In the genomic region with DNA sequence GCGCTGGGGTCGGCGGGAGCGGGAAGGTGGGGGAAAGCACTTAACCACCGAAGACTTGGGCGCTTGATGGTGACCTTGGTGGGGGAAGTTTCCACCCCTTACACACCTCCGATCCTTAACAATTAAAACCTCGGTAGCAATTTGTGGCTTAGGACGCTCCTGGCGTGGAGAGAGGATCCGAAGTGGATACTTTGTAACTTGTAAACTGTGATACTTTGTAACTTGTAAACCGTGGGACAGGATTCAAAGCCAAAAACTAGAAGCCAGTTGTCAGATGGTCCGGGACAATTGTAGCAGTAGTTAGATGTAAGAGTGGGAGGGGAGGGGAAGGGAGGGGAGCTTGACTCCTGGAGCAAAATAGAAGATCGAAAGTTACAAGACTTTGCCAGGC, we compare ENCODE assay signal across 8 mouse cellular contexts. TPM values are rescaled to one million over a fixed set of nuclear protein-coding genes. Genes with fewer than 3 reads are reported as not detected.
DNase-seq lines count a peak whose midpoint lies in the region; ATAC-seq and TF ChIP-seq lines count a peak whose summit lies in the region.

No protein-coding gene starts in this region.

- DNase-seq in CD4-positive, CD25-positive, alpha-beta regulatory T cell, adult 2 months (ENCODE audit: low read depth, low spot score) = peak; percentile 36
- DNase-seq in spleen, adult 2 months (ENCODE audit: low read depth in 1 of 2, low spot score in 2 of 2) = no peak
- DNase-seq in spleen, postnatal 10 days (ENCODE audit: low spot score in 2 of 2) = no peak
- DNase-seq in limb, embryonic 10.5 days (ENCODE audit: low spot score) = no peak
- no peak for DNase-seq in ovary, adult 18-20 months (ENCODE audit: low spot score)
- DNase-seq in urinary bladder, adult 2 months (ENCODE audit: low spot score) = no peak

- no peak for TF ChIP-seq POLR2A in spleen, adult 2 months (IDR thresholded peaks at IDR 0.05; ENCODE audit: low read depth, low read length)

- peak overlapping the region; percentile 98 for H3K27ac ChIP-seq in spleen, adult 2 months (ENCODE audit: insufficient read depth, low read length)
- H3K27ac ChIP-seq in limb, embryonic 10.5 days = peak overlapping the region; percentile 94; the same call in 1 of the 2 replicates
- peak overlapping the region; percentile 95; the same call in 1 of the 2 replicates for H3K27ac ChIP-seq in stomach, embryonic 14.5 days (ENCODE audit: low read length)

- TF ChIP-seq CTCF in spleen, adult 2 months (IDR thresholded peaks at IDR 0.05; ENCODE audit: extremely low read depth, insufficient read depth, insufficient read length, insufficient replicate concordance) = no peak

- peak overlapping the region; percentile 100 for H3K4me3 ChIP-seq in spleen, adult 2 months (ENCODE audit: extremely low read depth, insufficient read depth, insufficient read length)
- H3K4me3 ChIP-seq in limb, embryonic 10.5 days = peak overlapping the region; percentile 91
- H3K4me3 ChIP-seq in stomach, embryonic 14.5 days (ENCODE audit: low read depth, low read length) = peak overlapping the region; percentile 68

- H3K4me1 ChIP-seq in spleen, adult 2 months (ENCODE audit: control insufficient read depth, insufficient read depth, insufficient read length) = peaks cover 10% of the 10 kb centered on the region
- H3K4me1 ChIP-seq in limb, embryonic 10.5 days = peaks cover 14% of the 10 kb centered on the region
- H3K4me1 ChIP-seq in stomach, embryonic 14.5 days (ENCODE audit: control insufficient read depth, insufficient read depth, low read length) = peaks cover 9% of the 10 kb centered on the region

- peaks cover 24% of the 10 kb centered on the region for H3K36me3 ChIP-seq in spleen, adult 2 months (ENCODE audit: control insufficient read depth, insufficient read depth, low read length)
- peaks cover 39% of the 10 kb centered on the region for H3K36me3 ChIP-seq in limb, embryonic 10.5 days
- peaks cover 25% of the 10 kb centered on the region for H3K36me3 ChIP-seq in stomach, embryonic 14.5 days (ENCODE audit: control insufficient read depth, insufficient read depth, low read length)

- no peak for ATAC-seq in CD4-positive, CD25-positive, alpha-beta regulatory T cell, adult 4 months
- no peak for ATAC-seq in stomach, embryonic 14.5 days (ENCODE audit: insufficient number of reproducible peaks, insufficient read depth, low FRiP score, low read depth)

- H3K9ac ChIP-seq in stomach, embryonic 14.5 days (replicated peaks; ENCODE audit: low read depth, low read length) = peak overlapping the region; percentile 81

- peak overlapping the region; percentile 65 for H3K4me2 ChIP-seq in stomach, embryonic 14.5 days (replicated peaks; ENCODE audit: low read depth, low read length)

- WGBS in spleen, adult 2 months = under 1% methylated on average over 14 of the region's 14 CpGs
- WGBS in limb, embryonic 10.5 days = 9% methylated on average over 14 of the region's 14 CpGs
- WGBS in stomach, embryonic 14.5 days = 4% methylated on average over 14 of the region's 14 CpGs

- no peaks in the 10 kb centered on the region for H3K27me3 ChIP-seq in spleen, adult 2 months (ENCODE audit: control insufficient read depth, insufficient read depth, low read length)
- no peaks in the 10 kb centered on the region for H3K27me3 ChIP-seq in limb, embryonic 10.5 days (ENCODE audit: low read depth, poor library complexity, severe bottlenecking)
- no peaks in the 10 kb centered on the region for H3K27me3 ChIP-seq in stomach, embryonic 14.5 days (ENCODE audit: control insufficient read depth, insufficient read depth, low read length)

- no peaks in the 10 kb centered on the region for H3K9me3 ChIP-seq in limb, embryonic 10.5 days (replicated peaks)
- H3K9me3 ChIP-seq in stomach, embryonic 14.5 days (ENCODE audit: control insufficient read depth, low read depth, low read length) = no peaks in the 10 kb centered on the region

RNA-seq across cellular contexts. Expression of gene Usp4, which starts 0.6 kb away (rescaled TPM):
- polyA plus RNA-seq in CD4-positive, CD25-positive, alpha-beta regulatory T cell, adult 4 months (2017; shearing (Covaris generic)) = 100 to 1,000 TPM; 102 to 155 TPM
- 63.2 and 68.6 TPM in 2 replicates for polyA plus RNA-seq in spleen, adult 2 months (2012; rRNA removed)
- polyA plus RNA-seq in limb, embryonic 10.5 days (2016; fragmentation: Nextera tagmentation; extraction: Ambion mirVana) = 132 and 140 TPM in 2 replicates
- polyA plus RNA-seq in stomach, embryonic 14.5 days (2014; fragmentation: Nextera tagmentation; extraction: Ambion mirVana) = 102 and 103 TPM in 2 replicates
- 64.1 and 77.6 TPM in 2 replicates for polyA plus RNA-seq in urinary bladder, adult 2 months (2012; rRNA removed)

RNA-seq across cellular contexts. Expression of gene Gpx1, which starts 9.6 kb away (rescaled TPM):
- polyA plus RNA-seq in CD4-positive, CD25-positive, alpha-beta regulatory T cell, adult 4 months (2017; shearing (Covaris generic)) = 100 to 1,000 TPM; 464 to 565 TPM
- 2,084 and 2,100 TPM in 2 replicates for polyA plus RNA-seq in spleen, adult 2 months (2012; rRNA removed)
- 824 and 909 TPM in 2 replicates for polyA plus RNA-seq in limb, embryonic 10.5 days (2016; fragmentation: Nextera tagmentation; extraction: Ambion mirVana)
- 676 and 679 TPM in 2 replicates for polyA plus RNA-seq in stomach, embryonic 14.5 days (2014; fragmentation: Nextera tagmentation; extraction: Ambion mirVana)
- polyA plus RNA-seq in urinary bladder, adult 2 months (2012; rRNA removed) = 703 and 735 TPM in 2 replicates

RNA-seq across cellular contexts. Expression of gene Tcta, which starts 42.3 kb away (rescaled TPM):
- polyA plus RNA-seq in CD4-positive, CD25-positive, alpha-beta regulatory T cell, adult 4 months (2017; shearing (Covaris generic)) = 10 to 100 TPM; 14.8 to 22.7 TPM
- polyA plus RNA-seq in spleen, adult 2 months (2012; rRNA removed) = 17.9 and 19.7 TPM in 2 replicates
- polyA plus RNA-seq in limb, embryonic 10.5 days (2016; fragmentation: Nextera tagmentation; extraction: Ambion mirVana) = 9.2 and 11.5 TPM in 2 replicates
- 37.9 and 43.3 TPM in 2 replicates for polyA plus RNA-seq in stomach, embryonic 14.5 days (2014; fragmentation: Nextera tagmentation; extraction: Ambion mirVana)
- polyA plus RNA-seq in urinary bladder, adult 2 months (2012; rRNA removed) = 80.0 and 107 TPM in 2 replicates

RNA-seq across cellular contexts. Expression of gene Rhoa, which starts 42.4 kb away (rescaled TPM):
- 100 to 1,000 TPM; 319 to 423 TPM for polyA plus RNA-seq in CD4-positive, CD25-positive, alpha-beta regulatory T cell, adult 4 months (2017; shearing (Covaris generic))
- 89.7 and 90.3 TPM in 2 replicates for polyA plus RNA-seq in spleen, adult 2 months (2012; rRNA removed)
- polyA plus RNA-seq in limb, embryonic 10.5 days (2016; fragmentation: Nextera tagmentation; extraction: Ambion mirVana) = 246 and 250 TPM in 2 replicates
- polyA plus RNA-seq in stomach, embryonic 14.5 days (2014; fragmentation: Nextera tagmentation; extraction: Ambion mirVana) = 308 and 334 TPM in 2 replicates
- 304 and 339 TPM in 2 replicates for polyA plus RNA-seq in urinary bladder, adult 2 months (2012; rRNA removed)

RNA-seq across cellular contexts. Expression of gene 1700102P08Rik, which starts 44.3 kb away (rescaled TPM):
- 1 to 10 TPM in 1 of 2 experiments, not detected in 1; 1.6 TPM for polyA plus RNA-seq in CD4-positive, CD25-positive, alpha-beta regulatory T cell, adult 4 months (2017; shearing (Covaris generic))
- 0.49 and 0.63 TPM in 2 replicates for polyA plus RNA-seq in spleen, adult 2 months (2012; rRNA removed)
- 0.69 and 0.98 TPM in 2 replicates for polyA plus RNA-seq in limb, embryonic 10.5 days (2016; fragmentation: Nextera tagmentation; extraction: Ambion mirVana)
- polyA plus RNA-seq in stomach, embryonic 14.5 days (2014; fragmentation: Nextera tagmentation; extraction: Ambion mirVana) = 0.72 and 0.87 TPM in 2 replicates
- 0.22 and 0.39 TPM in 2 replicates for polyA plus RNA-seq in urinary bladder, adult 2 months (2012; rRNA removed)
